28 mouse cellular contexts compared by ENCODE assay signal in genomic region chr10:42722116-42722515, GRCm38 (mm10).
"Had no signal": no experiment of that assay in that cellular context is flagged by ENCODE, and none has a peak within 500 bp of the region (broad histone marks: within the 10 kb centered on the region; RNA-seq: fewer than 3 reads in every experiment).

No protein-coding gene starts in this region.

- H3K36me3 ChIP-seq: embryonic facial prominence, embryonic 10.5 days; embryonic facial prominence, embryonic 12.5 days; embryonic facial prominence, embryonic 13.5 days; embryonic facial prominence, embryonic 15.5 days; forebrain, embryonic 10.5 days; forebrain, embryonic 12.5 days; forebrain, embryonic 15.5 days had no signal

- H3K9ac ChIP-seq: embryonic facial prominence, embryonic 12.5 days; embryonic facial prominence, embryonic 13.5 days; embryonic facial prominence, embryonic 15.5 days; forebrain, embryonic 12.5 days; forebrain, embryonic 13.5 days; forebrain, embryonic 15.5 days; forebrain, postnatal 0 days had no signal

- H3K27me3 ChIP-seq: embryonic facial prominence, embryonic 15.5 days; forebrain, embryonic 15.5 days had no signal

- ATAC-seq: forebrain, embryonic 13.5 days; forebrain, embryonic 14.5 days; forebrain, embryonic 15.5 days; forebrain, embryonic 16.5 days; forebrain, postnatal 0 days had no signal

- H3K4me1 ChIP-seq: embryonic facial prominence, embryonic 15.5 days; forebrain, embryonic 12.5 days; forebrain, embryonic 13.5 days; forebrain, embryonic 15.5 days had no signal

- H3K4me3 ChIP-seq: embryonic facial prominence, embryonic 10.5 days; embryonic facial prominence, embryonic 12.5 days; embryonic facial prominence, embryonic 13.5 days; embryonic facial prominence, embryonic 15.5 days; erythroblast, embryonic 14.5 days; forebrain, embryonic 10.5 days; forebrain, embryonic 12.5 days; forebrain, embryonic 13.5 days; forebrain, embryonic 15.5 days; gastrocnemius, adult 2 months had no signal

- H3K9me3 ChIP-seq: embryonic facial prominence, embryonic 10.5 days; embryonic facial prominence, embryonic 12.5 days; embryonic facial prominence, embryonic 13.5 days; embryonic facial prominence, embryonic 15.5 days; forebrain, embryonic 10.5 days; forebrain, embryonic 12.5 days; forebrain, embryonic 13.5 days; forebrain, embryonic 15.5 days had no signal

- H3K4me2 ChIP-seq: embryonic facial prominence, embryonic 12.5 days; embryonic facial prominence, embryonic 13.5 days; embryonic facial prominence, embryonic 15.5 days; forebrain, embryonic 12.5 days; forebrain, embryonic 13.5 days; forebrain, embryonic 15.5 days had no signal

- H3K27ac ChIP-seq: embryonic facial prominence, embryonic 10.5 days; embryonic facial prominence, embryonic 12.5 days; embryonic facial prominence, embryonic 13.5 days; embryonic facial prominence, embryonic 15.5 days; forebrain, embryonic 10.5 days; forebrain, embryonic 12.5 days; forebrain, embryonic 13.5 days; forebrain, embryonic 15.5 days; gastrocnemius, adult 2 months had no signal

- DNase-seq: cerebellum, adult 18-20 months; cerebellum, adult 2 months; cerebellum, adult 8-10 months; cerebellum, adult 9-10 months; cerebellum, adult 9-11 months; cerebellum, postnatal 10 days; cerebellum, postnatal 14 days; cerebellum, postnatal 25 days; cerebellum, postnatal 36 days; embryo, embryonic 11 days; forebrain, postnatal 0 days; gastrocnemius, adult 2 months; gastrocnemius, postnatal 10 days; gastrocnemius, postnatal 14 days; gastrocnemius, postnatal 25 days; gastrocnemius, postnatal 36 days; heart, adult 18-20 months had no signal
